28 mouse cellular contexts compared by ENCODE assay signal in genomic region chr2:104595063-104595462, GRCm38 (mm10). TPM values are rescaled to one million over a fixed set of nuclear protein-coding genes. Genes with fewer than 3 reads are reported as not detected.
DNase-seq lines count a peak whose midpoint lies in the region; ATAC-seq and TF ChIP-seq lines count a peak whose summit lies in the region.
"Had no signal": no experiment of that assay in that cellular context is flagged by ENCODE, and none has a peak within 500 bp of the region (broad histone marks: within the 10 kb centered on the region; RNA-seq: fewer than 3 reads in every experiment).

No protein-coding gene starts in this region.

- TF ChIP-seq EP300 in MEL (IDR thresholded peaks at IDR 0.05; ENCODE audit: low read depth in 1 of 2, low read length in 2 of 2), result 0 out of 4 replicates have a peak, but pooled peaks of 1 of the 2 experiments have one; percentile 35

- H3K36me3 ChIP-seq in MEL (ENCODE audit: control insufficient read depth in 1 of 2, insufficient read depth in 2 of 2, low read length in 2 of 2), result peaks cover 8 to 30% of the 10 kb centered on the region in 2 experiments; a peak in 3 of 4 replicates
- H3K36me3 ChIP-seq in kidney, embryonic 15.5 days, result peaks cover 6% of the 10 kb centered on the region
- H3K36me3 ChIP-seq: forebrain, embryonic 12.5 days had no signal

- H3K4me1 ChIP-seq in MEL (ENCODE audit: control insufficient read depth in 1 of 2, insufficient read depth in 2 of 2, low read length in 2 of 2), result peaks cover 12 to 16% of the 10 kb centered on the region in 2 experiments
- peaks cover 21% of the 10 kb centered on the region for H3K4me1 ChIP-seq in bone marrow macrophage, adult 2 months (ENCODE audit: control insufficient read depth, insufficient read depth, low read length)
- H3K4me1 ChIP-seq in kidney, embryonic 15.5 days, result peaks cover 21% of the 10 kb centered on the region

- no peaks in the 10 kb centered on the region for H3K9me3 ChIP-seq in MEL (replicated peaks; ENCODE audit: insufficient read depth, low read length)
- H3K9me3 ChIP-seq in kidney, embryonic 15.5 days (replicated peaks), result no peaks in the 10 kb centered on the region
- H3K9me3 ChIP-seq: embryonic facial prominence, embryonic 13.5 days; embryonic facial prominence, embryonic 15.5 days; forebrain, embryonic 10.5 days; forebrain, embryonic 12.5 days; G1E had no signal

- TF ChIP-seq RAD21 in MEL (IDR thresholded peaks at IDR 0.05; ENCODE audit: low read depth, low read length), result no peak

- H3K27ac ChIP-seq in MEL (ENCODE audit: control insufficient read depth, low read depth, low read length), result peak overlapping the region; percentile 21; the same call in 1 of the 2 replicates
- peak overlapping the region; percentile 21; the same call in 1 of the 2 replicates for H3K27ac ChIP-seq in bone marrow macrophage, adult 2 months (ENCODE audit: insufficient read depth, low read depth, low read length)
- no peak overlapping the region for H3K27ac ChIP-seq in kidney, embryonic 15.5 days
- H3K27ac ChIP-seq: embryonic facial prominence, embryonic 13.5 days; embryonic facial prominence, embryonic 15.5 days; forebrain, embryonic 10.5 days; forebrain, embryonic 12.5 days had no signal

- H3K27me3 ChIP-seq in MEL (ENCODE audit: control insufficient read depth in 1 of 2, insufficient read depth in 2 of 2, low read length in 2 of 2), result no peaks in the 10 kb centered on the region
- H3K27me3 ChIP-seq in kidney, embryonic 15.5 days, result no peaks in the 10 kb centered on the region
- H3K27me3 ChIP-seq: CH12.LX; embryonic facial prominence, embryonic 13.5 days; embryonic facial prominence, embryonic 15.5 days; forebrain, embryonic 12.5 days had no signal

- TF ChIP-seq POLR2A in MEL (IDR thresholded peaks at IDR 0.05; ENCODE audit: control insufficient read depth in 1 of 2, insufficient read depth in 1 of 2, low read depth in 1 of 2, low read length in 2 of 2, poor library complexity in 1 of 2), result no peak
- no peak for TF ChIP-seq POLR2A in bone marrow macrophage, adult 2 months (IDR thresholded peaks at IDR 0.05; ENCODE audit: borderline replicate concordance, low read depth, low read length)

- peak; percentile 11; the same call in 1 of the 2 replicates for ATAC-seq in granulocyte monocyte progenitor cell, adult 5-6 weeks (replicated peaks; ENCODE audit: poor library complexity, severe bottlenecking)
- ATAC-seq in kidney, embryonic 15.5 days (replicated peaks; ENCODE audit: low FRiP score), result no peak
- ATAC-seq in activated CD4-positive, CD25-positive, alpha-beta regulatory T cell, adult 4 months, result no peak
- ATAC-seq: CD4-positive, CD25-positive, alpha-beta regulatory T cell, adult 4 months; forebrain, embryonic 14.5 days; forebrain, embryonic 16.5 days had no signal

- H3K4me2 ChIP-seq in kidney, embryonic 15.5 days, result no peak overlapping the region
- H3K4me2 ChIP-seq: embryonic facial prominence, embryonic 13.5 days; embryonic facial prominence, embryonic 15.5 days; forebrain, embryonic 12.5 days had no signal

- H3K4me3 ChIP-seq in MEL (ENCODE audit: control insufficient read depth in 1 of 2, insufficient read depth in 1 of 2, low read depth in 2 of 2, low read length in 2 of 2), result no peak overlapping the region
- no peak overlapping the region for H3K4me3 ChIP-seq in bone marrow macrophage, adult 2 months (ENCODE audit: insufficient read depth, low read length)
- H3K4me3 ChIP-seq in kidney, embryonic 15.5 days (replicated peaks), result no peak overlapping the region
- H3K4me3 ChIP-seq: embryonic facial prominence, embryonic 13.5 days; embryonic facial prominence, embryonic 15.5 days; erythroblast, embryonic 14.5 days; forebrain, embryonic 10.5 days; forebrain, embryonic 12.5 days had no signal

- peaks cover 62% of the 10 kb centered on the region for H3K79me2 ChIP-seq in MEL (ENCODE audit: control insufficient read depth, insufficient read depth, low read length, poor library complexity)

- TF ChIP-seq CTCF in MEL (IDR thresholded peaks at IDR 0.05 in 2 of 3, conservative IDR thresholded peaks at IDR 0.05 in 1 of 3; ENCODE audit: control insufficient read depth in 1 of 3, insufficient read depth in 1 of 3, low read depth in 2 of 3, low read length in 3 of 3, poor library complexity in 1 of 3, severe bottlenecking in 1 of 3), result no peak
- no peak for TF ChIP-seq CTCF in bone marrow macrophage, adult 2 months (IDR thresholded peaks at IDR 0.05; ENCODE audit: low read depth, low read length)

- DNase-seq in 416B (ENCODE audit: low read depth), result peak; percentile 70
- DNase-seq in MEL (ENCODE audit: low read depth, low spot score), result peak; percentile 71
- no peak for DNase-seq in adrenal gland, adult (ENCODE audit: inconsistent age in 2 of 2, low spot score in 1 of 2)
- DNase-seq in right cerebral cortex, postnatal 25 days, result no peak
- DNase-seq: adrenal gland, adult 2 months; adrenal gland, postnatal 10 days; adrenal gland, postnatal 25 days; B cell, adult 2 months; cerebellum, adult 11-12 months; cerebellum, adult 2 months; cerebellum, adult 9-10 months; cerebellum, postnatal 10 days; cerebellum, postnatal 25 days; embryo, embryonic 11 days had no signal

- H3K9ac ChIP-seq in MEL (ENCODE audit: control insufficient read depth, low read depth, low read length, poor library complexity, severe bottlenecking), result no peak overlapping the region
- no peak overlapping the region for H3K9ac ChIP-seq in kidney, embryonic 15.5 days
- H3K9ac ChIP-seq: embryonic facial prominence, embryonic 13.5 days; embryonic facial prominence, embryonic 15.5 days; forebrain, embryonic 12.5 days had no signal

- WGBS in kidney, embryonic 15.5 days, result 40% methylated on average over 1 of the region's 1 CpGs

TF ChIP-seq in MEL, 35 proteins besides CTCF, POLR2A, EP300 and RAD21:
- TF ChIP-seq SIN3A (IDR thresholded peaks at IDR 0.05; ENCODE audit: low read length) (peak; percentile 51), SMC3 (IDR thresholded peaks at IDR 0.05; ENCODE audit: low read depth, low read length) (no peak), MYC (IDR thresholded peaks at IDR 0.05; ENCODE audit: low read depth, low read length) (peak; percentile 64; the same call in 1 of the 2 replicates), JUND (IDR thresholded peaks at IDR 0.05; ENCODE audit: low read depth, low read length) (no peak), ETS1 (IDR thresholded peaks at IDR 0.05; ENCODE audit: low read depth, low read length) (no peak), CHD1 (IDR thresholded peaks at IDR 0.05; ENCODE audit: low read depth, low read length) (no peak), ZKSCAN1 (IDR thresholded peaks at IDR 0.05; ENCODE audit: low read depth, low read length) (no peak), ZNF384 (IDR thresholded peaks at IDR 0.05; ENCODE audit: low read depth, low read length) (peak; percentile 98)

RNA-seq across cellular contexts. Expression of gene Cstf3, which starts 4.7 kb away (rescaled TPM):
- 11.6 and 13.8 TPM in 2 replicates for total RNA-seq in MEL (2012; rRNA removed)
- polyA plus RNA-seq in MEL (2012; ENCODE audit: insufficient read depth in 1 of 2, insufficient read length in 2 of 2, low read depth in 1 of 2, low replicate concordance in 2 of 2, missing spikeins in 1 of 2), result 100 to 1,000 TPM in 1 of 2 experiments, 10 to 100 TPM in 1; 35.7 to 126 TPM
- 20.0 and 24.0 TPM in 2 replicates for polyA plus RNA-seq in bone marrow macrophage, adult 2 months (2012; ENCODE audit: insufficient read depth, insufficient read length, missing spikeins)
- total RNA-seq in granulocyte monocyte progenitor cell, adult 5-6 weeks (2014; fragmentation: Nextera tagmentation), result 54.8 and 64.6 TPM in 2 replicates
- 20.0 and 20.6 TPM in 2 replicates for total RNA-seq in granulocyte monocyte progenitor cell, adult 5-6 weeks (2017)
- polyA plus RNA-seq in kidney, embryonic 15.5 days (2015; fragmentation: Nextera tagmentation; extraction: Ambion mirVana), result 72.2 and 74.4 TPM in 2 replicates
- 10 to 100 TPM; 55.7 to 72.3 TPM for polyA plus RNA-seq in activated CD4-positive, CD25-positive, alpha-beta regulatory T cell, adult 4 months (2017; shearing (Covaris generic))

Comparison
In these comparisons a context has a peak if more than half of its experiments do, and no peak if none do; other contexts are left out.
1. DNase-seq: peak in 416B (single experiment) and MEL (single experiment); none in adrenal gland, adult (0 of 2) and right cerebral cortex, postnatal 25 days (single experiment).